8 mouse cellular contexts compared by ENCODE assay signal in the genomic region with DNA sequence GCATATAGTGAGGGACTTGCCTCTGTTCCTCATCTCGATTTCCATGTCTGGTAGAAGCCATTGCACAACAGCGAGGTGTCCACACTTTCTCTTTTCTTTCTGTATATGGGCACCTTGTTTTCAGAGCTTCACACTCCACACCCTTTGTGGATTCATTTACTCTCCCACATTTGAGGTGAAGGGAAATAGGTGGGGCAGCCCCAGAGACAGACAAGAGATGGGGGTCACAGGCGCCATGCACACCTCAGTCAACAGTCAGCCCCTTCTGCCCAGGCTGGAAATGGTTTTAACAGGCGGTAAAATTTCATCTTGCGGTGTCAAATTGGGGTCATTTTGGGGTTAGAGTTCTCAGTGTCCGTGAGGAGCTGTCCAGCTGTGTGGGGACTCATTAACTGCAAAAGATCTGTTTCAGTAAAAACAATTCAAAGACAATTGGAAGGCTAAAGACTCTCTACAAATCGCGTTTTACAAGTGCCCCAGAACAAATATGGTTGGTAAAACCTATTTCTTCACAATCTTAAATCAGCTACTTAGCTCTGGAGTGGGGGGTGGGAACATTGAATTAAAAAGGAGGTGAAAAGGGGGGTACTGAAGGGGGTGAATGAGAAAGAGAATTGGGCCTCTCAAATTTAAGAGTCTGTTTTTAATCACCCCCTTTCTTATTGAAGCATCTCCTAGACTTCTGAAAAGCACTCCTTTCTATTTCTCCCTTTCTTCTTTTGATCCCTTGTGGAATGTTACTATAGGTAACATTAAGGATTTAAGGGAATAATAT. TPM values are rescaled to one million over a fixed set of nuclear protein-coding genes. Genes with fewer than 3 reads are reported as not detected.
A peak's percentile ranks its signal among the peaks of the same experiment; 100 is the strongest.
DNase-seq lines count a peak whose midpoint lies in the region; ATAC-seq lines count a peak whose summit lies in the region.

No protein-coding gene starts in this region.

- no peak for DNase-seq in lung, postnatal 36 days
- no peak for DNase-seq in frontal cortex, adult 2 months (ENCODE audit: extremely low spot score in 1 of 2, low spot score in 1 of 2)
- no peak for DNase-seq in right cerebral cortex, adult 2 months (ENCODE audit: low spot score in 2 of 2)

- peaks cover 13% of the 10 kb centered on the region for H3K4me1 ChIP-seq in lung, embryonic 15.5 days
- peaks cover 17% of the 10 kb centered on the region for H3K4me1 ChIP-seq in forebrain, embryonic 16.5 days (replicated peaks; ENCODE audit: control insufficient read depth, insufficient read depth, low read length)
- H3K4me1 ChIP-seq in liver, embryonic 12.5 days: peaks cover 8% of the 10 kb centered on the region
- H3K4me1 ChIP-seq in stomach, embryonic 16.5 days (ENCODE audit: control insufficient read depth, insufficient read depth, low read length): peaks cover 12% of the 10 kb centered on the region

- H3K9me3 ChIP-seq in lung, embryonic 15.5 days: no peaks in the 10 kb centered on the region
- H3K9me3 ChIP-seq in forebrain, embryonic 16.5 days (ENCODE audit: control insufficient read depth, low read length): no peaks in the 10 kb centered on the region
- no peaks in the 10 kb centered on the region for H3K9me3 ChIP-seq in liver, embryonic 12.5 days (replicated peaks)
- H3K9me3 ChIP-seq in stomach, embryonic 16.5 days (replicated peaks; ENCODE audit: control insufficient read depth, low read length): no peaks in the 10 kb centered on the region

- H3K4me2 ChIP-seq in lung, embryonic 15.5 days: peak overlapping the region; percentile 79
- peak overlapping the region; percentile 77 for H3K4me2 ChIP-seq in forebrain, embryonic 16.5 days (ENCODE audit: low read length)
- H3K4me2 ChIP-seq in liver, embryonic 12.5 days: peak overlapping the region; percentile 13
- peak overlapping the region; percentile 81 for H3K4me2 ChIP-seq in stomach, embryonic 16.5 days (ENCODE audit: low read depth, low read length)

- H3K9ac ChIP-seq in lung, embryonic 15.5 days: no peak overlapping the region
- peak overlapping the region; percentile 88 for H3K9ac ChIP-seq in forebrain, embryonic 16.5 days (replicated peaks; ENCODE audit: low read depth, low read length)
- no peak overlapping the region for H3K9ac ChIP-seq in liver, embryonic 12.5 days
- H3K9ac ChIP-seq in stomach, embryonic 16.5 days (ENCODE audit: low read length): peak overlapping the region; percentile 84

- H3K4me3 ChIP-seq in lung, embryonic 15.5 days: peak overlapping the region; percentile 67
- peak overlapping the region; percentile 83 for H3K4me3 ChIP-seq in forebrain, embryonic 16.5 days (replicated peaks; ENCODE audit: low read length)
- no peak overlapping the region for H3K4me3 ChIP-seq in liver, embryonic 12.5 days
- H3K4me3 ChIP-seq in stomach, embryonic 16.5 days (replicated peaks; ENCODE audit: low read length): peak overlapping the region; percentile 67

- peaks cover 46% of the 10 kb centered on the region for H3K27me3 ChIP-seq in lung, embryonic 15.5 days
- H3K27me3 ChIP-seq in forebrain, embryonic 16.5 days (replicated peaks; ENCODE audit: control insufficient read depth, insufficient read depth, low read length): no peaks in the 10 kb centered on the region
- peaks cover 98% of the 10 kb centered on the region for H3K27me3 ChIP-seq in liver, embryonic 12.5 days (replicated peaks)
- no peaks in the 10 kb centered on the region for H3K27me3 ChIP-seq in stomach, embryonic 16.5 days (ENCODE audit: control insufficient read depth, insufficient read depth, low read length)

- no peak for ATAC-seq in lung, embryonic 15.5 days (ENCODE audit: borderline replicate concordance, extremely low read depth, low FRiP score, low TSS enrichment)
- ATAC-seq in forebrain, embryonic 16.5 days: no peak
- no peak for ATAC-seq in liver, embryonic 12.5 days
- no peak for ATAC-seq in stomach, embryonic 16.5 days (ENCODE audit: insufficient read depth, low FRiP score)
- no peak for ATAC-seq in monocyte, adult 5-6 weeks (replicated peaks; ENCODE audit: insufficient number of reproducible peaks, low FRiP score, low TSS enrichment, poor library complexity, severe bottlenecking)

- H3K27ac ChIP-seq in lung, embryonic 15.5 days: no peak overlapping the region
- H3K27ac ChIP-seq in forebrain, embryonic 16.5 days (ENCODE audit: low read length): peak overlapping the region; percentile 99
- H3K27ac ChIP-seq in liver, embryonic 12.5 days: no peak overlapping the region
- peak overlapping the region; percentile 73 for H3K27ac ChIP-seq in stomach, embryonic 16.5 days (ENCODE audit: low read length)

- 33% methylated on average over 8 of the region's 8 CpGs for WGBS in lung, embryonic 15.5 days
- 5% methylated on average over 8 of the region's 8 CpGs for WGBS in forebrain, embryonic 16.5 days
- WGBS in liver, embryonic 12.5 days (ENCODE audit: insufficient replicate concordance): 12% methylated on average over 8 of the region's 8 CpGs
- WGBS in stomach, embryonic 16.5 days: 22% methylated on average over 8 of the region's 8 CpGs

- no peaks in the 10 kb centered on the region for H3K36me3 ChIP-seq in lung, embryonic 15.5 days
- H3K36me3 ChIP-seq in forebrain, embryonic 16.5 days (ENCODE audit: control insufficient read depth, insufficient read depth): no peaks in the 10 kb centered on the region
- no peaks in the 10 kb centered on the region for H3K36me3 ChIP-seq in liver, embryonic 12.5 days
- no peaks in the 10 kb centered on the region for H3K36me3 ChIP-seq in stomach, embryonic 16.5 days (ENCODE audit: control insufficient read depth, insufficient read depth, low read length)

RNA-seq across cellular contexts. Expression of gene Meis2, which starts 4.0 kb away (rescaled TPM):
- polyA plus RNA-seq in lung, embryonic 15.5 days (2015; fragmentation: Nextera tagmentation; extraction: Ambion mirVana): 24.4 and 25.8 TPM in 2 replicates
- 143 and 154 TPM in 2 replicates for polyA plus RNA-seq in forebrain, embryonic 16.5 days (2015; fragmentation: Nextera tagmentation; extraction: Ambion mirVana)
- 5.9 and 6.0 TPM in 2 replicates for polyA plus RNA-seq in liver, embryonic 12.5 days (2016; fragmentation: Nextera tagmentation; extraction: Ambion mirVana)
- polyA plus RNA-seq in stomach, embryonic 16.5 days (2015; fragmentation: Nextera tagmentation; extraction: Ambion mirVana): 42.8 and 43.3 TPM in 2 replicates
- 372 and 452 TPM in 2 replicates for polyA plus RNA-seq in frontal cortex, adult 2 months (2012; rRNA removed)
- not detected in 3 replicates for total RNA-seq in monocyte, adult 5-6 weeks (2017)

Comparison
In these comparisons a context has a peak if more than half of its experiments do, and no peak if none do; other contexts are left out.
1. H3K27ac ChIP-seq: peak in forebrain, embryonic 16.5 days (single experiment) and stomach, embryonic 16.5 days (single experiment); none in lung, embryonic 15.5 days (single experiment) and liver, embryonic 12.5 days (single experiment).
2. H3K4me2 ChIP-seq: peak in every context shown above with its lines; median percentile 81 in stomach, embryonic 16.5 days; 79 in lung, embryonic 15.5 days; 77 in forebrain, embryonic 16.5 days; 13 in liver, embryonic 12.5 days.
3. H3K9ac ChIP-seq: peak in forebrain, embryonic 16.5 days (single experiment) and stomach, embryonic 16.5 days (single experiment); none in lung, embryonic 15.5 days (single experiment) and liver, embryonic 12.5 days (single experiment).